Mouse (Mus musculus) left cerebral cortex, postnatal 14 days (tissue): ENCODE measurements around the gene Stt3a. TPM values are rescaled to one million over a fixed set of nuclear protein-coding genes. Genes with fewer than 3 reads are reported as not detected.

Experiments
- DNase-seq, 2 experiments: peaks; one replicate each; pipeline ENCODE4 v3.0.0; 2021 to 2022; ENCODE audit warnings: low spot score in 2 of 2, mixed read lengths in 1 of 2
- intact Hi-C: fragments of 180-260 bp; cut with DNase I; formaldehyde crosslinking; loops from one replicate; pipeline ENCODE4 v1.15.1; 2025
- total RNA-seq, 2 experiments: library from RNA; stranded (reverse); gene quantifications; 2 replicates each; pipeline ENCODE4 v1.2.3; 2021

Stt3a gene
- total RNA-seq, 2 experiments from 2014 or later = 63.1 to 67.8 TPM

DNA sequence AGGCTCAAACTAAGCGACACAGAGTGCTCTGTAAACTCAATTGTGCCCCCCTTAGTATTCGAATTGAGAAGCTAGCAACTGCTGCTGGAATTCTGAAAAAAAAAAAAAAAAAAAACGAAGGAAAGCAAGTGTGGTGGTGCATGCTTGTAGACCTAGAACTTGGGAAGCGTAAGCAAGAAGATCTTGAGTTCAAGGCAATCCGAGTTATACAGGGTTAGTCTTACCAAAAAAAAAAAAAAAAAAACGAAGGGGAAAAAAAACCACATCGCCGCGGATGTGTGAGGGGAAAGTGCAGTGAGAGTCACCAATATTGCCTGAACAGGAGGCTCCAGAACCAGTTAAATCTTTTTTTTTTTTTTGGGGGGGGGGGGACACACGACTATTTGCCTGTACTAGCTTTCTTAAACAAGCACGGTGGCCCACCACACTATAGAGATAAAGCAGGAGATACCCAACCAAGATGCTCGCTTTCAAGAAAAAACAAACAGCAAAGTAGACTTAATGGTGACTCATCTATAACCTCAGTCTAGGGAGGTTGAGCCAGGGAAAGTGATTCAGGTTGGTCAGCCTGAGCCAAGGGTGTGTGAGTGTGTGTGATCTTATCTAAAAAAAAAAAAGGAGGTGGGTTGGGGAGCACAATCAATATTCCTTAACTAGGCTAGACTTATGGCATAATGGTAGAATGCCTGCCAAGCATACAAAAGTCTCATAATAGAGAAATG, 40.3 kb downstream of the Stt3a start, which contains the start of gene Chek1:
Gene Chek1 (minus strand): TSS at position 32 of the 722 bp plus-strand sequence.
- intact Hi-C loops = no loop called here
- DNase-seq = no peak

GRCm38 (mm10) chr9:36726131-36727033, 41.1 kb downstream of the Stt3a start:
- peak; percentile 93 to 94 for DNase-seq
- intact Hi-C loops = no loop called here

GRCm38 (mm10) chr9:36716624-36717023, 50.9 kb downstream of the Stt3a start:
- intact Hi-C loops = loop anchor here (10.0 kb wide), 1 partner anchor 1122 kb away; no protein-coding TSS in a partner anchor
- peak in 1 of 2 experiments; percentile 22 for DNase-seq

GRCm38 (mm10) chr9:36707304-36707703, 60.2 kb downstream of the Stt3a start:
- intact Hi-C loops = no loop called here
- DNase-seq = no peak

DNA sequence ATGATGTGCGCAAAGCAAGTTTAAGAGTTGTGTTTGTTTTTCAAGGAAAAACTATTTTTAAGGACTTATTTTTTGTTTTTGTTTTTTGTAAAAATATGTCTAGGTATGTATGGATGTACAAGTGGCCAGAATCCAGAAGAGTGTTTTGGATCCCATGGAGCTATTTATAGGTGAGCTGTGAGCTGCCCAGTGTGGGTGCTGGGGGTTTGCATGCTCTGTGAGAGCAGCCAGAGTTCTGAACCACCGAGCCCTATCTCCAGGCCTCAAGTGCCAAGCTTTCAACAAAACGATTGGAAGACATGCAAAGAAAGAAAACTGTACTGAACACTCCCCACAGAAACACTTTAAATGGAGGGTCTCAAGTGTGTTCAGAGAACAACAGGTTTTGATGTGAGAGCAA, 61.6 kb downstream of the Stt3a start:
- DNase-seq = no peak
- intact Hi-C loops = no loop called here

DNA sequence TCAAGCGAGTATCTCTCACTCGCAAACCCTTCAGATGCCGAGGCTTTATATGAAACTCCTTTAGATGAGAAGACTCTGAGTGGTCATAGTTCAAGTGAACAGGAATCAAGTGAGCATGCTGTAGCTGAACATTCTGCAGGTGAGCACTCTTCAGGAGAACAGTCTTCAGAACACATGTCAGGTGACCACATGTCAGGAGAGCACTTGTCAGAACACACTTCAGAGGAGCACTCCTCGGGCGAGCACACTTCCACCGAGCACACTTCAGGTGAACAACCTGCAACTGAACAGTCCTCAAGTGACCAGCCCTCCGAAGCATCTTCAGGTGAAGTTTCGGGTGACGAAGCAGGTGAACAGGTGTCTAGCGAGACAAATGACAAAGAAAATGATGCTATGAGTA, 73.2 kb downstream of the Stt3a start:
- no peak for DNase-seq
- intact Hi-C loops = no loop called here

GRCm38 (mm10) chr9:36692920-36693319, 74.6 kb downstream of the Stt3a start, which contains the start of gene Acrv1:
TSS of gene Acrv1 (plus strand) at chr9:36693220.
- intact Hi-C loops = no loop called here
- no peak for DNase-seq

DNA sequence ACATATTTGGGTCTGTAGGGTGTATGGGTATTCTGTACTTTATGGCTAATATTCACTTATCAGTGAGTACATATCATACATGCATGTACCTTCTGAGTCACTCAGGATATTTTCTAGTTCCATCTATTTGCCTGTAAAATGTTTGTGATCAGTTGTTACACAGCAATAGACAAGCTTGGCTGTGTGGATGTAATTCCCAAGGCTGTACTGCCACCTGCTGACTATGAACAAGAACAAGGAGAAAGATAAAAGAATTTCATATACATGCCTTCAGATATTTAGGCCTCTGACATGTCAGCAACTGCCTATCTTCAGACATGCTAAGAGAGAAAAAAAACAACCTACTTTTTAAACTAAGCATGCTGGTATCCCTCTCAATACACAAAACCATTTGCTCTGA, 80.2 kb downstream of the Stt3a start:
- DNase-seq = peak; percentile 10 to 14
- intact Hi-C loops = loop anchor here (10.0 kb wide), 1 partner anchor 1093 kb away; no protein-coding TSS in a partner anchor

GRCm38 (mm10) chr9:36681424-36681823, 86.1 kb downstream of the Stt3a start:
- intact Hi-C loops = loop anchor here (10.0 kb wide), 1 partner anchor 1087 kb away; no protein-coding TSS in a partner anchor
- no peak for DNase-seq

Other genes starting within 250 kb of the Stt3a start
- gene Gm5615, start 225.7 kb downstream of the Stt3a start, total RNA-seq = not detected
- not detected for gene Gm17689, start 185.0 kb downstream of the Stt3a start, total RNA-seq
- gene A630095E13Rik, start 124.3 kb downstream of the Stt3a start, total RNA-seq = not detected
- not detected for gene Acrv1, start 74.5 kb downstream of the Stt3a start, total RNA-seq
- 1 to 10 TPM; 2.0 to 3.2 TPM for gene Chek1, start 40.6 kb downstream of the Stt3a start, total RNA-seq
- gene Ei24, start 29.7 kb upstream of the Stt3a start, total RNA-seq = 100 to 1,000 TPM; 126 to 128 TPM
- 100 to 1,000 TPM; 324 to 329 TPM for gene Fez1, start 54.2 kb upstream of the Stt3a start, total RNA-seq